Mouse (Mus musculus): ENCODE results near the gene Gprin1.
"Not testable (repeated sequence)": the region's sequence is repeated elsewhere in the genome, so short reads cannot be mapped to it uniquely, and the experiment has no call there.

Gprin1 gene

GRCm38 (mm10) chr13:54749864-54750411 is at the start of gene Gprin1:
Gene Gprin1 (minus strand): TSS chr13:54749874.
- DNase-seq (ENCODE audit: low spot score) = no peak

- no peak for DNase-seq (ENCODE audit: low spot score)
These were observed 49.1 kb upstream of the Gprin1 start for GRCm38 (mm10) chr13:54798740-54799139.

DNA sequence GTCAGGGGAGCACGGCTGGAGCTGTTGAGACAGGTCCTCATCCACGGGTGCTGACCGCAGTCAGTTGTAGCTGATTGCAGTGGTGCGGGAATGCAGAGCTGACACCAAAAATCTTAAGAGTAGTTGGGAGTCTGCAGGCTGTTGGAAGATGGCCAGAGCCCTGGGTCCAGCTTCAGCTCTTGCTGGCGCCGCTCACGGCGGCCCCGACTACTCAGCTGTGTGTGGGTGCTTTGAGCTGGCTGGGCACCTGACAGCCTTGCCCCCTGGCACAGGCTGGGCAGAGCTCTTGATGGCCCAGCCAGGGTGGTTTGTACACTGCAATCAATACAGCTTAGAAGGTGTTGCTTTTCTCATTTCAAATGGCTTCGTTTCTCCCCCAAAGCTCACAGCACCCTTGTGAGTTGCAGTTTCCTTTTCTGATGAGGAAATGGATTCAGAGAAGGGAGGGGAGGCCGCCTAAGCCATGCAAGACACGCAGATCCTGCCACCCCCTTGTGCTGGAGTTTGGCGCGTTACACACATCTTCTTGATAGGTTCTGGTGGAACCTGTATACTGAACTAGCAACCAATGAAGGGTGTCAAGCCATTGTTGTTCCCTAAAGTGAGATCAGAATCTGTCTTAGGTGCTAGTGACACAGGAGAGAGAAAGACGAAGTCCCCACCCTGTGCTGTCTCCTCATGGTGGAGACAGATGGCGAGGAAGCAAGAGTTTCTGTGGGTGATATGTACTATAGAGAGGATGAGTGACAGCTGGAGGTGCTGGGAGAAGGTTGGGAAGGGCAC is 48.4 kb upstream of the Gprin1 start:
- no peak for DNase-seq (ENCODE audit: low spot score)

- no peak for DNase-seq (ENCODE audit: low spot score)
These were observed 47.7 kb upstream of the Gprin1 start for GRCm38 (mm10) chr13:54797356-54797755.

DNA sequence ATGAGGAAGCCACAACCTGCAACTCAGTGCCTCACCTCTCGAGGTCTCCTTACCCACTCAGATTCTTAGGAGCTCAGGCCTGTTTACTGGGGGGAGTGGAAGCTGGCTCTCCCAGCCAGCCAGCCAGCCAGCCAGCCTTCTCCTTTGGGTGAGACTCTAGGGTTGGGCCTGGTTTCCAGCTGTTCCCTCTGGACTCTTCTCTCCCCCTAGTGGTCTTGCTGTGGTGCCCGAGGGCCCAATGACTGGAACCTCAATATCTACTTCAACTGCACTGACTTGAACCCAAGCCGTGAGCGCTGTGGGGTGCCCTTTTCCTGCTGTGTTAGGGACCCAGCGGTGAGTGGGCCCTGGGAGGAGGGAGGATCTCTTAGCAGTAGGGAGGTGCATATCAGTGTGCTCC is 45.2 kb upstream of the Gprin1 start:
- no peak for DNase-seq (ENCODE audit: low spot score)

DNA sequence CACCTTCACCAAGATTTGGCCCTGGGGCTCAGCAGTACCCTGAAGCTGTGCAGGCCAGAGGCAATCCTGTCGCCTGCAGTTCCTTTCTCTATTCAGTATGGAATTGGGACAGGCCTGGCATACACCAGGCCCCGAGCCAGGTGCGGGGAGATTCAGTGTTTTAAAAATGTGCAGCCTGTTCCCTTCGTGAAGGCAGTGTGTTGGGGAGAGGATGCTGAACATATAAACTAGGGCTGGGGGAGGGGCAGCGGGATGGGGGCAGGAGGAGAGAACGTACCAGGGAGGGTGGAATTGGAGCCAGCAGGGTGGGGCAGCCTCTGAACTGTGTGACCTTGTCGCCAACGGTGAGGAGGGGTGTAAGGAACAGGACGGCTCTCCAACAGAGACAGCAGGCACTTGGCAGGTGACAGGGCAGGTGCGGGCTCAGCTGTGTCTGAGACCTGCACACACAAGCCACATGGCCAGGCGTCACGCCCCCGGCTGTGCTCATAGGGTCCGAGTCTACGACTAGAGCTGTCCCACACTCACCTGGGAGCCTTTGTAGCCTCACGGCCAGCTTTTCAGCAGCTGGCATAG is 44.4 kb upstream of the Gprin1 start:
- no peak for DNase-seq (ENCODE audit: low spot score)

DNA sequence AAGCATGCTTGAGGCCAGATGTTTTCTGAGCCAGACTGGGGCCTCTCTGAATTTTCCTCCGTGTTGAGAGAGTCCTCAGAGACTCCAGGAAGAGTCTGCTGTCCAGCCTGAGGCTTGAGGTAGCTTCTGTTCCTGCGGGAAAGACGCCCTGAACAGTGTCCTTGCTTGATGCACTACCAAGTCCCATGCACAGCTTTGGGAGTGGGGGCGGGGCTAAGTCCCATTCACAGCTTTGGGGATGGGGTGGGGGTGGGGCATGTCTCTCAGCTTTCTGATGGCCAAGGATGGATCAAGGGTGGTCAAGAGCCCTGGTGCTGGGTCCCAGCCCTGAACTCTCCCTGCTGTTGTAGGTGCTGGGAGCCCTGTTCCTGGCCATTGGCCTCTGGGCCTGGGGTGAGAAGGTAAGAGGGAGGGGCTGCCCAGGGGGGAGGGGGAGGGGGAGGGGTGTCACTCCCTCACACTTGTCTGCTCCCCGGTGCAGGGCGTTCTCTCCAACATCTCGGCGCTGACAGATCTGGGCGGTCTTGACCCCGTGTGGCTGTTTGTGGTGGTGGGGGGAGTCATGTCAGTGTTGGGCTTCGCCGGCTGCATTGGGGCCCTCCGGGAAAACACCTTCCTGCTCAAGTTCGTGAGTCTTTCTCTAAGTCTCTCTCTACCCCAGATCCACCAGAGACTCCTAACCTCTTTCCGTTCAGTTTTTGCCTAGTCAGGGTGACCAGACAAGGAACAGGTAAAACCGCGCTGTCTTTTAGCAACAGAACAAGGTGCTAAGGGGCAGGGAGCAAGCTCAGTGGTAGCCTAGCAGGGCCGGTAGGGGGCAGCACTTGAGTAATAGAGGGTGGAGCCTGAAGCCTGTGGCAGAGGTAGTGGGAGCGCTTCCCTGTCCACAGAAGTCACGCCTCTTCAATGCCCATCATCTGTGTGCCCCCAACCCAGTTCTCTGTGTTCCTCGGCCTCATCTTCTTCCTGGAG is 42.9 kb upstream of the Gprin1 start:
- DNase-seq (ENCODE audit: low spot score) = no peak

GRCm38 (mm10) chr13:54789561-54790397 is 40.1 kb upstream of the Gprin1 start:
- DNase-seq (ENCODE audit: low spot score) = no peak

GRCm38 (mm10) chr13:54788740-54789560 is 39.3 kb upstream of the Gprin1 start, which contains the start of gene Tspan17:
Gene Tspan17 (plus strand): TSS chr13:54789377.
- DNase-seq (ENCODE audit: low spot score) = peak; percentile 91

DNA sequence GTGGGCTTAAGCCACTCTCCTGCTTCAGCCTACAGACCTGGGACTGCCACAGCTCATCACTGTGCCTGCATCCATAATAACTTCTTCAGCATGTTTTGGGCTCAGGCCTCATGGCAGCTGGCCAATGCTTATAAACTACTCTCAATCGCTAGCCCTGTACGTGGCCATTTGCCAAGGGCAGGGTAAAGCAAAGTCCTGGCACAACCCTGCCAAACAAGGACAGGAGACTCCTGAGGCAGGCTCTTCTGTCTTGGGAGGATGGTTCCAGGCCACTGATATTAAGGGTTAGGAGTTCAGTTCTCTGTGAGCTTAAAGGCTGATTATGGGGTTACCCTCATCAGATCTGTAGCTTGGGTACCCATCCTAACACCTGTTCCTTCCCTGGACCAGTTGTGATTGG is 37.9 kb upstream of the Gprin1 start:
- not testable (repeated sequence) for DNase-seq (ENCODE audit: low spot score)

- DNase-seq (ENCODE audit: low spot score) = no peak
These were observed 34.0 kb upstream of the Gprin1 start, which contains the start of gene Eif4e1b for GRCm38 (mm10) chr13:54783698-54784097. Gene Eif4e1b (plus strand): TSS chr13:54783998.

DNA sequence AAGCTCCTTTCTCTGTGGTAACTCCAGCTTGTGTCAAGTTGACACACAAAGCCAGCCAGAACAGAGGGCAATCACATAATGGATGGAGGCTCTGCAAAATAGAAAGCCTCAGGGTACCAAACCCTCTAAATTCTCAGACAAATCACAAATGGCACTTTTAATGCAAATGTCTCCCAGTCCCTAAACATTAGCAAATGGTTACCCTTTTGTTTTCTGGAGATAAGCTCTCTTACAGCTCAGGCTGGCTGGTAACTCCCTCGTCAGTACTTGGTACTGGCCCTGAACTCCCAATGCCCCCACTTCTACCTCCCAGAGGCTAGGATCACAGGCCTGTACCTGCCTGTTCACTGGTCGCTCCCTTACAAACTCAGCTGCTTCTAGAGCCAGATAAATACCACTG is 33.6 kb upstream of the Gprin1 start:
- no peak for DNase-seq (ENCODE audit: low spot score)

GRCm38 (mm10) chr13:54781086-54781485 is 31.4 kb upstream of the Gprin1 start:
- DNase-seq (ENCODE audit: low spot score) = no peak

DNA sequence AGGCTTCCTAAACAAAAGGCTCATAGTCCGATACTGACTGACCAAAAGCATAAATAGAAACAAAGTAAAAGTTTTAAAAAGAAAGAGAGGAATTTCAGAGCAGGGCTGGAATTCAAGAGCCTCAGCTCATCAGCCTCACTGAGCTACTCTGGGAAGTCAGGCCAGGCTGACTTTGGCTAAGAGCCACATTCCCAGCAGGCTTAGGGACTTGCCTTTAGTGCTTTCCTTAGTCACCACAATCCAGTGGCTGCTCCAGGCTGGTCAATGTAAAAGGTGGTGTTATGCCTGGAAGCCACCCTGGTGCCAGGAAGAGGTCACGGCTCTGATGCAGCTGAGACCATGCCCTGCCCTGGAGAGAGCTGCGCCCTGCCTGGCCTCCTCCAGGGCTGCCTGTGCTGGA is 30.9 kb upstream of the Gprin1 start:
- no peak for DNase-seq (ENCODE audit: low spot score)

GRCm38 (mm10) chr13:54767012-54767411 is 17.3 kb upstream of the Gprin1 start:
- no peak for DNase-seq (ENCODE audit: low spot score)

DNA sequence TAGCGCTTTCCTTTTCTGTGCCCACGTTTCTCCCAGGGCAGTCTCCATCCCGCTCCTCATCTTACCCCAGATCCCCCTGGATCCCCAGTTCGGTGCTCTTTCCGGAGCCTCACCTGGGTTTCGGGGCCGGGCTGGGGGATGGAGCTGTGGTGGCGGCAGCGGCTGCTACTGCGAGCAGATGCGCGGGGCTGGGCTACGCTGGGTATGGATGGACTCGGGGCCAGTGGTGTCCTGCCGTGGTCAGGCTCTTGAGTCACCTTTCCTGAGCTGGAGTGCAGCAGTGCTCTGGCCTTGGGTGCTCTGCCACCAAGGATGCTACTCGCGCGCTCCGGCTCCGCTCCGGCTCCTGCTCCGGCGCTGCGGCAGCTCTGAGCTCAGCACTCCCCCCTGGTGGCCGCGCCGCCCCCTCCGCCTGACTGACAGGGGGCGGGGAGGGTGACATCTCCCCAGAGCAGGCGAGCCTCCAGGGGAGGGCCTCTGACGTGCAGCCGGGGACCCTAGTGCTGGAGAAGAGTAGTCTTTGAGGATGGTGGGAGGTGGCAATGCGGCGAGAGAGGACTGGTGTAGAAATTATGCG is 16.6 kb upstream of the Gprin1 start, which contains the start of gene Sncb:
Gene Sncb (minus strand): TSS at position 404 of the 577 bp plus-strand sequence.
- peak; percentile 21 for DNase-seq (ENCODE audit: low spot score)

- no peak for DNase-seq (ENCODE audit: low spot score)
These were observed 15.9 kb upstream of the Gprin1 start for GRCm38 (mm10) chr13:54765281-54766191.

DNA sequence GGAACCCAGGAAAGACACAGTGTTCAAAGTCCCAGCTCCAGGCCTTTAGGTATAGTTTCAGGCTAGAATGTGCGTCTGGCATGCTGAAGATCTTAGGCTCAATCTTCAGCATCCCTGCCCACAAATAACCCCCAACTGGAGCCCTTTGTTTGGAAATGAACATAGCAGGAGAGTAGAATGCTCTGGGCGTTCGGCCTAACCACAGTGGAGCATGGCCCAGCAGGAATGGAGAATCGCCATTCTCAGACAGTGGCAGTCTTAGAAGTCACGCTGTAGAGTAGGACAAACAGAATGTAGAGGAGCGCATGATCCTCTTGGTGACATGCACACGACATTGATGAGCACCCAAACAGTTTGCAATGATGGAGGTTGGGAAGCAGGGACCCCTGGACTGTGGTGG is 11.2 kb upstream of the Gprin1 start:
- no peak for DNase-seq (ENCODE audit: low spot score)

All from ovary, postnatal 14 days (tissue).